Mouse (Mus musculus) G1E (cell line): ENCODE data around the gene Gcc2. TPM values are rescaled to one million over a fixed set of nuclear protein-coding genes. Genes with fewer than 3 reads are reported as not detected.
"Not testable (repeated sequence)": the region's sequence is repeated elsewhere in the genome, so short reads cannot be mapped to it uniquely, and the experiment has no call there.

Source experiments
- ATAC-seq: 2 replicates; pipeline ENCODE4 v1.8.0; 2016; ENCODE audit warnings: mild to moderate bottlenecking; ENCODE audit not compliant: insufficient number of reproducible peaks, poor library complexity, low FRiP score, severe bottlenecking; ENCODE audit errors: extremely low read depth
- DNase-seq: peaks from one replicate; pipeline ENCODE4 v3.0.0; 2012; ENCODE audit warnings: low spot score
- H3K27me3 ChIP-seq: 2 replicates; pipeline ENCODE4 v1.6.1; 2012; ENCODE audit warnings: mild to moderate bottlenecking, low read length, inconsistent platforms; ENCODE audit not compliant: insufficient read depth
- H3K36me3 ChIP-seq: replicated peaks from 2 replicates; pipeline ENCODE3; 2012; ENCODE audit warnings: mild to moderate bottlenecking, inconsistent platforms
- H3K4me1 ChIP-seq: 2 replicates; pipeline ENCODE4 v1.6.1; 2012; ENCODE audit warnings: low read depth, low read length, inconsistent platforms, mixed read lengths; ENCODE audit not compliant: insufficient read depth
- H3K4me3 ChIP-seq: 2 replicates; pipeline ENCODE4 v1.5.1; 2012; ENCODE audit warnings: low read depth, mild to moderate bottlenecking, inconsistent platforms, low read length, moderate library complexity, mixed read lengths
- H3K9me3 ChIP-seq: replicated peaks from 2 replicates; pipeline ENCODE4 v1.6.1; 2012; ENCODE audit warnings: inconsistent platforms
- CTCF ChIP-seq: IDR thresholded peaks from 2 replicates; pipeline ENCODE4 v1.5.1; 2012; ENCODE audit warnings: low read depth, low read length, inconsistent platforms, mixed read lengths
- GATA1 ChIP-seq: IDR thresholded peaks from 2 replicates; pipeline ENCODE4 v1.6.1; 2012; ENCODE audit warnings: borderline replicate concordance, low read length, inconsistent platforms, mixed read lengths
- GATA2 ChIP-seq: IDR thresholded peaks from 2 replicates; pipeline ENCODE4 v1.6.1; 2012; ENCODE audit warnings: low read depth, low read length, inconsistent platforms, borderline replicate concordance
- POLR2AphosphoS5 ChIP-seq: IDR thresholded peaks from 2 replicates; pipeline ENCODE4 v1.6.1; 2012; ENCODE audit warnings: low read depth, low read length, inconsistent platforms; ENCODE audit not compliant: insufficient replicate concordance
- TAL1 ChIP-seq: conservative IDR thresholded peaks from 2 replicates; pipeline ENCODE4 v1.6.1; 2012; ENCODE audit warnings: low read depth, low read length, inconsistent platforms, mixed read lengths
- polyA plus RNA-seq: library from polyadenylated mRNA; stranded (reverse); fragments of >175 nt; gene quantifications from 2 replicates; pipeline ENCODE4 v1.2.3, GENCODE M21; 2012
- total RNA-seq, 2 experiments: library from RNA; stranded (forward) in 1 of 2; stranded (reverse) in 1 of 2; fragments of 200-1000 nt in 1 of 2; fragments of >200 nt in 1 of 2; fragmentation: Nextera tagmentation in 1 of 2; gene quantifications; 2 replicates each; pipeline ENCODE4 v1.2.3; 2014 to 2017

The Gcc2 gene
- total and polyA plus RNA-seq, 3 experiments, result 4.5 to 44.7 (median 28.6) TPM

GRCm38 (mm10) chr10:58330635-58331034, 75.3 kb downstream of the Gcc2 start:
- H3K4me1 ChIP-seq, result peaks cover 4% of the 10 kb centered on the region; the same call in 1 of the 2 replicates
- no peak for ATAC-seq

GRCm38 (mm10) chr10:58331741-58332140, 76.4 kb downstream of the Gcc2 start:
- DNase-seq (no peak), ATAC-seq (no peak)
- TF ChIP-seq POLR2AphosphoS5, result no peak
- no peak for TF ChIP-seq GATA1
- no peak for TF ChIP-seq TAL1
- TF ChIP-seq CTCF, result no peak
- TF ChIP-seq GATA2, result no peak
- Histone ChIP-seq H3K4me3 (no peak overlapping the region), H3K4me1 (peaks cover 4% of the 10 kb centered on the region; the same call in 1 of the 2 replicates), H3K36me3 (peaks cover 9% of the 10 kb centered on the region), H3K9me3 (no peaks in the 10 kb centered on the region), H3K27me3 (no peaks in the 10 kb centered on the region)

More at GRCm38 (mm10) chr10:58330635-58331034, 75.3 kb downstream of the Gcc2 start:
- no peaks in the 10 kb centered on the region for H3K27me3 ChIP-seq
- H3K36me3 ChIP-seq, result peaks cover 9% of the 10 kb centered on the region
- DNase-seq, result no peak
- H3K9me3 ChIP-seq, result no peaks in the 10 kb centered on the region
- no peak overlapping the region for H3K4me3 ChIP-seq
- TF ChIP-seq GATA2 (no peak), CTCF (no peak), TAL1 (no peak), POLR2AphosphoS5 (no peak), GATA1 (no peak)

GRCm38 (mm10) chr10:58333414-58333813, 78.1 kb downstream of the Gcc2 start:
- Histone ChIP-seq H3K9me3 (no peaks in the 10 kb centered on the region), H3K27me3 (no peaks in the 10 kb centered on the region), H3K4me3 (no peak overlapping the region), H3K36me3 (peaks cover 9% of the 10 kb centered on the region), H3K4me1 (peaks cover 4% of the 10 kb centered on the region; the same call in 1 of the 2 replicates)
- DNase-seq (no peak), ATAC-seq (no peak)
- TF ChIP-seq GATA2, result no peak
- no peak for TF ChIP-seq TAL1
- TF ChIP-seq CTCF, result no peak
- TF ChIP-seq GATA1, result no peak
- TF ChIP-seq POLR2AphosphoS5, result no peak

GRCm38 (mm10) chr10:58336156-58336555, 80.9 kb downstream of the Gcc2 start:
- DNase-seq, result no peak
- TF ChIP-seq CTCF (no peak), GATA1 (no peak), GATA2 (no peak), TAL1 (no peak), POLR2AphosphoS5 (no peak)
- no peaks in the 10 kb centered on the region for H3K27me3 ChIP-seq
- H3K36me3 ChIP-seq, result peaks cover 2% of the 10 kb centered on the region
- no peaks in the 10 kb centered on the region for H3K9me3 ChIP-seq
- peaks cover 2% of the 10 kb centered on the region; the same call in 1 of the 2 replicates for H3K4me1 ChIP-seq
- no peak for ATAC-seq
- no peak overlapping the region for H3K4me3 ChIP-seq

- not testable (repeated sequence) for DNase-seq, ATAC-seq, H3K36me3 ChIP-seq, H3K27me3 ChIP-seq, H3K4me1 ChIP-seq, H3K4me3 ChIP-seq, H3K9me3 ChIP-seq
These were observed 81.8 kb downstream of the Gcc2 start for GRCm38 (mm10) chr10:58337091-58337490.

GRCm38 (mm10) chr10:58338590-58338989, 83.3 kb downstream of the Gcc2 start:
- no peak for ATAC-seq
- H3K36me3 ChIP-seq, result peaks cover 1% of the 10 kb centered on the region
- peaks cover 1% of the 10 kb centered on the region; the same call in 1 of the 2 replicates for H3K4me1 ChIP-seq

GRCm38 (mm10) chr10:58341685-58342084, 86.4 kb downstream of the Gcc2 start:
- Histone ChIP-seq H3K9me3 (no peaks in the 10 kb centered on the region), H3K4me1 (no peaks in the 10 kb centered on the region), H3K27me3 (no peaks in the 10 kb centered on the region), H3K4me3 (no peak overlapping the region), H3K36me3 (no peaks in the 10 kb centered on the region)
- no peak for ATAC-seq
- no peak for DNase-seq
- no peak for TF ChIP-seq GATA1
- TF ChIP-seq TAL1, result no peak
- TF ChIP-seq GATA2, result no peak
- TF ChIP-seq POLR2AphosphoS5, result no peak
- no peak for TF ChIP-seq CTCF

More at GRCm38 (mm10) chr10:58338590-58338989, 83.3 kb downstream of the Gcc2 start:
- DNase-seq, result no peak
- Histone ChIP-seq H3K9me3 (no peaks in the 10 kb centered on the region), H3K4me3 (no peak overlapping the region), H3K27me3 (no peaks in the 10 kb centered on the region)
- no peak for TF ChIP-seq GATA1
- no peak for TF ChIP-seq GATA2
- TF ChIP-seq CTCF, result no peak
- TF ChIP-seq TAL1, result no peak
- TF ChIP-seq POLR2AphosphoS5, result no peak
